Mouse (Mus musculus): ENCODE measurements at regions not wholly inside any gene's neighbourhood (a gene's known extent, or its start where the extent isn't known, plus 50 kb on each side); places are given as distances from the start of the nearest gene placed in this dataset.
"Not testable (repeated sequence)": the region's sequence is repeated elsewhere in the genome, so short reads cannot be mapped to it uniquely, and the experiment has no call there.

DNA sequence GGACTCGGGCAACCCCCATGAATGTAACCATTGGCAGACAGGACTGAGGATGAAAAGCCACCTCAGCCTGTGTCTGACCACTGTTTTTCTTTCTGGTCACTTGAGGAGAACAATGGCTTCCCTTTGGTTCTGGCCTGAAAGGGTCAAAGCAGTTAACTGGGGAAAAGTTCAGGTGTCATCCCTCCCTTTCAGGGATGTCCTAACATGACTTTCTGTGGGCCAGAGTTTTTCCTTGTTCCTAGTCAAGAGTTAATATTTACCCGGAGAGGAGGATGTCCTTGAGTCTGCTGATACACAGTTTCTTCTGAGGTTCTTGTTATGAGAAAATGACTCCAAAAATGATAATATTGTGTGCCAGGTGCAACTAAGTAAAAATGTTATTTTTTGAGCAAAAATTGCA is 57.2 kb upstream of the Amn1 start:
- not testable (repeated sequence) for TF ChIP-seq CTCF, EP300 (IDR thresholded peaks at IDR 0.05; ENCODE audit: low read depth)

Data from liver, embryonic 14.5 days (tissue).